Mouse (Mus musculus) R1 (cell line): Measurements from ENCODE around the gene Phf21a.

Source experiments
- DNase-seq: peaks from one replicate; pipeline ENCODE4 v3.0.0-alpha.2; 2018; ENCODE audit warnings: low read depth, low spot score

The Phf21a gene

DNA sequence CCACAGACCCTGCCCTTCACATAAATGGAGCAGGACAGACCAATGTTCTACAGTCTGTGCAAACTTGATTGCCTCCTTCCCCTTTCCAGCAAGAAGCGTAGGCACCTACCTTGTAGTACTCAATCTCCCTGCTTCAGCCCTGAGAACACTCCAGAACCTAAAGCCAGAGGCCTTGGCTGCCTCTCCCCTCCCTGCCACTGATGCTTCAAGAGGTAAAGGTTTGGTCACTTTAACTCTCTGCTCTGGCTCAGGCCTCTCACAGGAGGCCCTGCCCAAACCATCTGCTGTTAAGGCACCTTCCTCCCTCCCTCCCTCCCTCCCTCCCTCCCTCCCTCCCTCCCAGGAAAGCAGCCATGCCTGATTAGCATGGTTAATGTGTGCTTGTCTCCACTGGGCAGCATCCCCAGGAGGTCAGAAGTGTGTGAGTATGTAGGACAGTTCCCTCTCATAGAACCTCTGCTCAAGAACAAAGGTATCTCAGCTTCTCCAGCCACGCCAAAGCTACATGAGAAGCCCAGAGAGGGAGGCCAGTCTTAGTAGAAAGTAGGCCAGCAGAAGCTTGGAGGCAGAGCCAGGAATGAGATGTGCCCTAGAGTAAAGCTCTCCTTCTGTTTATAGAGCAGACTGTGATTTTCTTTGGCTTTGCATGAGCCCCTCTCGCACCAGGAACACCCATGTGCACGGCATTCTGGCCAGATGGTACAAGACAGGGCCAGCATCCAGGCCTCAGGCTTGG, 309.8 kb downstream of the Phf21a start:
- no peak for DNase-seq

DNA sequence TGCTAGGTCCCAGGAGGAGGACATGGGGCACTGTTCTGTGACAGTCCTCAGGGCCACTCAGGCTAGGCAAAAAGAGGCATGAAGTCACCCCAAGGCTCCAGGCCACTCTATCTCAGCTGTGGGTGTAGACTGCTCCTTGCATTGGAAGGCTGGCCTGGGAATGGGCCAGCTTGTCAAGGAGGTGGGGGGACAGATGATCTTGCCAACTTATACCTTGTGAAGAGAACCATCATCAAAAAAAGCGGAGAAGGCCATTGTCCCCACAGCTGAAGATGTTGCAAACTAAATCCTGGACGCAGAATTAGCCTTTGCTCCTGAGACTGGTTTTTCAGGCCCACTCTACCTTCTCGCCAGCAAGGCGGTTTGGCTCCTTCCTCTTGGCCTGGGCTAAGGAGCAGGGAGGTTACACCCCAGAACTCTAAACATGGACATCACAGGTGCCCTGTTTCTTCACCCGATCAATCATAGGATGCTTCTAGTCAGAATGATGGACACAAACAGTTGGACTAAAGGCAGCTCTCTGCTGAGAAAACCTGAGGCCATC, 310.9 kb downstream of the Phf21a start:
- no peak for DNase-seq

DNA sequence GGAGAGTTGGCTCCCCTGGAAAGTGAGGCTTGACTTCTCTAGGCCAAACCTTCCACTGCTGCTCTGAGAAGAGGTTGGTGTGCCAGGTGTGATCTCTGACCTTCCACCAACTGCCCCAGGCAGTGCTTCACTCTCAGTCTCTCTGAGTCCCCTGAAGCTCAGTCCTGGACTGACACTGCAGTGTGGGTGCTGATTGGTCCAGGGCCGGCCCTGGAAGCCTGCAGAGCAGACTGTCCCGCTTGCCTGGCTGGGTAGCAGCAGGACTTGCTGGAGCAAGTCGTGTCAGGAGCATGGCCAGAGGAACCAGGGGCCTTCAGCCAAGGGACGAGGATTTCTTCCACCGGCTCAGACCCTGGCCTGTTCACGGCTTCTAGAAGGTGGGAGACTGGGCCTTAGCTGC, 311.8 kb downstream of the Phf21a start:
- no peak for DNase-seq

DNA sequence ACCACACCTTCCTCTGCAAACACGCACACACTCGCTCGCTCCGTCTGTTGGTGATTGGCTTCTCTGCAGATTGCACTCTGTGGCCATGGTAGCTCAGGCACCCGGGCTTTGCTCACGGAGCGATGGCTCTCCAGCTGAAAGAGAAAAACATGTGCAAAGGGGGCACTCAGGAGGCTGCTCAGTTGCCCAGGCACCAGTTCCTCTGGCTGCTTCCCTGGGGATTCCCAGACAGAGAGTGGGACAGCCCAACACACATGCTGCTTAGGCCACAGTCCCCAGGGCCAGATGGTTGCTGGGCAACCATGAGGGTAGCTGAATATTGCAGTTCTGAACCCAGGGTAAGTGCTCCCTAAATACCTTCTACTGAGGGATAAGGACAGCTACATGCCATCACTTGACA, 312.8 kb downstream of the Phf21a start:
- no peak for DNase-seq

DNA sequence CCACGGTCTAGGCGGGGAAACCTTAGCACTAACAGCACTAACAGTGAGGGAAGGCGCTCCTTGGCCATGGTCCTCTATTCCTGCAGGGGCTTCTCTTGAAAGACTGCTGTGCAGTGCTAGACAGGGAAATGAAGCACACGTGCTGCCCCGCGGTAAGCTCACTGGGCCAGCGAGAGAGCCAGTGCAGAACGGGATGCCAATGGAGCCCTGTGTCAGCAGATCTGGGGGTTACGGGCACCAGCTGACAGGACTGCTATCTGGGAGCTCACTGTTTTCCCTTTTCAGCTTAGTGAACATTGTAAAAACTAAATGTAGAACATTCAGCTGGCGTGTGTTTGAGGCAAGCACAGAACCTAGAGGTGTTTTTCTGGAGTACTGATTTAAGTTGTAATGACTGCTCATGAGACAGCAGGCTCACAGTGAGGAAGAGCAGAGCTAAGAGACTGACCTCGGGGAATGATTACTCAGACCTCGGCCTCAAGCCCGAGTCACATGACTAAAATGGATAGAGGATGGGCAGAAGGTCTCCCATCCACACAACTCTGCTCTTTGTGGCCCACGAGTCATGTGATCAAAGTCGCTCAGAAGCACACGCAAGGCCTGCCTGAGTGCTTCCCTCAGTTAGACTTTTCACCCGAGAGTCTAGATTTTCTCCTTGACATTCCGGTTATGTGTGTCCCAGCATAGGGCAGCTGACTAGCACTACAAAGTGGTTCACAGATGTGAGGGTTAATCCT, 315.6 kb downstream of the Phf21a start:
- no peak for DNase-seq

DNA sequence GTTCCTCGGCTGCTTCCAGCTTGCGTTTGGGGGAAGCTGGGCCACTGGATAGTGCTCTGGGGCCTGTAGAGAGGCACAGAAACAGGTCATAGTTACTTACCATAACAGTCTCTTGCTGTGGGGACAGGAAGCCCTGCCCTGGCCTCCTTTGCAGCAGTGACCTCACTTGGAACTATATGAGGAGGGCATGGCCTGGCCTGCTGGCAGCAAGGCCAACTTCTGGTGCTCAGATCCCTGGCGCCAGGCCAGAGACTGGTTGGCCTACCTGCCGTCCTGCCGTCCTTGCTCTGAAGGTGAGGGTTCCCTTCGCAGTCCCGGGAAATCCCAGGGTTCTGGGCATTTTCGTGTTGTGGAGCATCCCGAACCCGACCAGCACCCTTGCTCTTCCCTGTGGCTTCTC, 318.8 kb downstream of the Phf21a start:
- DNase-seq, result no peak
